ENCODE assay signal across 8 mouse cellular contexts in genomic region chr11:86993041-86994037, GRCm38 (mm10). TPM values are rescaled to one million over a fixed set of nuclear protein-coding genes. Genes with fewer than 3 reads are reported as not detected.
DNase-seq lines count a peak whose midpoint lies in the region; ATAC-seq and TF ChIP-seq lines count a peak whose summit lies in the region.

Ypel2 (minus strand) TSS chr11:86993707.

- intact Hi-C loops in left cerebral cortex, postnatal 4 days (cut with DNase I): loop anchor here (10.0 kb wide), 2 partner anchors 99 to 189 kb away; partner anchors contain the start of gene Dhx40

- no peaks in the 10 kb centered on the region for H3K36me3 ChIP-seq in intestine, postnatal 0 days (ENCODE audit: control insufficient read depth, insufficient read depth)
- H3K36me3 ChIP-seq in midbrain, embryonic 11.5 days (ENCODE audit: control insufficient read depth, insufficient read depth, low read length): no peaks in the 10 kb centered on the region

- peak within 1 kb of the TSS; percentile 99 for H3K4me3 ChIP-seq in intestine, postnatal 0 days (ENCODE audit: low read depth, low read length)
- H3K4me3 ChIP-seq in midbrain, embryonic 11.5 days (ENCODE audit: low read depth, low read length): peak within 1 kb of the TSS; percentile 71

- peak within 1 kb of the TSS; percentile 73 for H3K9ac ChIP-seq in intestine, postnatal 0 days (ENCODE audit: low read depth, low read length)
- H3K9ac ChIP-seq in midbrain, embryonic 11.5 days (ENCODE audit: low read length): peak within 1 kb of the TSS; percentile 67

- H3K4me2 ChIP-seq in intestine, postnatal 0 days (replicated peaks; ENCODE audit: low read depth): peak within 1 kb of the TSS; percentile 91
- peak within 1 kb of the TSS; percentile 90 for H3K4me2 ChIP-seq in midbrain, embryonic 11.5 days

- no peaks in the 10 kb centered on the region for H3K27me3 ChIP-seq in intestine, postnatal 0 days (replicated peaks; ENCODE audit: control insufficient read depth, insufficient read depth, low read length)
- H3K27me3 ChIP-seq in midbrain, embryonic 11.5 days (ENCODE audit: control insufficient read depth, insufficient read depth, low read length): peaks cover 2% of the 10 kb centered on the region; the same call in 1 of the 2 replicates

- peak; percentile 97 for DNase-seq in adrenal gland, adult 8-10 months
- DNase-seq in embryo, embryonic 11.5 days (ENCODE audit: low read depth, low spot score): peak; percentile 87
- DNase-seq in left cerebral cortex, postnatal 4 days: peak; percentile 99
- peak; percentile 98 for DNase-seq in midbrain, embryonic 11.5 days (ENCODE audit: low spot score, missing footprints)
- peak; percentile 97 for DNase-seq in right cerebral cortex, postnatal 4 days
- peak; percentile 97 for DNase-seq in yolk sac, embryonic 10.5 days (ENCODE audit: low spot score)

- no peaks in the 10 kb centered on the region; the same call in 1 of the 2 replicates for H3K4me1 ChIP-seq in intestine, postnatal 0 days (replicated peaks; ENCODE audit: control insufficient read depth, insufficient read depth, low read length)
- H3K4me1 ChIP-seq in midbrain, embryonic 11.5 days (ENCODE audit: control insufficient read depth, insufficient read depth, low read length): peaks cover 38% of the 10 kb centered on the region

- H3K9me3 ChIP-seq in intestine, postnatal 0 days (ENCODE audit: control insufficient read depth): no peaks in the 10 kb centered on the region
- H3K9me3 ChIP-seq in midbrain, embryonic 11.5 days (ENCODE audit: control insufficient read depth, low read length): no peaks in the 10 kb centered on the region

- WGBS in intestine, postnatal 0 days: under 1% methylated on average over 96 of the region's 96 CpGs
- WGBS in midbrain, embryonic 11.5 days: under 1% methylated on average over 88 of the region's 96 CpGs

- ATAC-seq in granulocyte monocyte progenitor cell, adult 5-6 weeks (replicated peaks; ENCODE audit: poor library complexity, severe bottlenecking): peak; percentile 86
- peak; percentile 94 for ATAC-seq in intestine, postnatal 0 days
- peak; percentile 99 for ATAC-seq in midbrain, embryonic 11.5 days (ENCODE audit: low FRiP score)

- peak; percentile 25 for TF ChIP-seq CTCF in intestine, postnatal 0 days (IDR thresholded peaks at IDR 0.05; ENCODE audit: low read depth)

- peak within 1 kb of the TSS; percentile 90 for H3K27ac ChIP-seq in intestine, postnatal 0 days (ENCODE audit: low read depth, low read length)
- H3K27ac ChIP-seq in midbrain, embryonic 11.5 days (ENCODE audit: low read depth, low read length): peak within 1 kb of the TSS; percentile 76

RNA-seq across cellular contexts. Expression of gene Ypel2, which starts in this region (rescaled TPM):
- 10 to 100 TPM; 22.2 to 53.0 (median 26.6) TPM for total RNA-seq in adrenal gland, adult 8-10 months (2022)
- 11.6 and 18.4 TPM in 2 replicates for total RNA-seq in granulocyte monocyte progenitor cell, adult 5-6 weeks (2014; fragmentation: Nextera tagmentation)
- 6.7 and 6.9 TPM in 2 replicates for total RNA-seq in granulocyte monocyte progenitor cell, adult 5-6 weeks (2017)
- polyA plus RNA-seq in intestine, postnatal 0 days (2015; fragmentation: Nextera tagmentation; extraction: Ambion mirVana): 4.6 and 5.9 TPM in 2 replicates
- total RNA-seq in left cerebral cortex, postnatal 4 days (2021): 1 to 10 TPM; 6.0 to 6.4 TPM
- polyA plus RNA-seq in midbrain, embryonic 11.5 days (2014; fragmentation: Nextera tagmentation; extraction: Ambion mirVana): 5.4 and 6.1 TPM in 2 replicates

Comparison
In these comparisons a context has a peak if more than half of its experiments do, and no peak if none do; other contexts are left out.
1. Peak in every context shown above with its lines: DNase-seq, ATAC-seq, H3K4me3 ChIP-seq and H3K27ac ChIP-seq.